Mouse (Mus musculus) lung, postnatal 25 days (tissue): ENCODE measurements around the gene Clec2d.
"Not testable (repeated sequence)": the region's sequence is repeated elsewhere in the genome, so short reads cannot be mapped to it uniquely, and the experiment has no call there.

Source experiments
- DNase-seq: peaks from one replicate; pipeline ENCODE4 v3.0.0; 2022; ENCODE audit warnings: low spot score

Gene Clec2d

GRCm38 (mm10) chr6:129187200-129187651, 6.8 kb downstream of the Clec2d start:
- DNase-seq, result no peak

- DNase-seq, result not testable (repeated sequence)
Measured at GRCm38 (mm10) chr6:129187816-129188215, 7.4 kb downstream of the Clec2d start.

GRCm38 (mm10) chr6:129193431-129193830, 13.0 kb downstream of the Clec2d start:
- DNase-seq, result no peak

- not testable (repeated sequence) for DNase-seq
Measured at GRCm38 (mm10) chr6:129200066-129200465, 19.7 kb downstream of the Clec2d start.

GRCm38 (mm10) chr6:129202306-129202705, 21.9 kb downstream of the Clec2d start:
- no peak for DNase-seq

GRCm38 (mm10) chr6:129204342-129204741, 23.9 kb downstream of the Clec2d start:
- DNase-seq, result no peak

- no peak for DNase-seq
Measured at GRCm38 (mm10) chr6:129204838-129205237, 24.4 kb downstream of the Clec2d start.

GRCm38 (mm10) chr6:129208891-129209519, 28.6 kb downstream of the Clec2d start:
- no peak for DNase-seq

- no peak for DNase-seq
Measured at GRCm38 (mm10) chr6:129209785-129210446, 29.5 kb downstream of the Clec2d start.

- DNase-seq, result no peak
Measured at GRCm38 (mm10) chr6:129210447-129210790, 30.0 kb downstream of the Clec2d start.

GRCm38 (mm10) chr6:129212421-129213195, 32.2 kb downstream of the Clec2d start:
- no peak for DNase-seq

GRCm38 (mm10) chr6:129213497-129213896, 33.1 kb downstream of the Clec2d start:
- no peak for DNase-seq

GRCm38 (mm10) chr6:129214263-129214662, 33.8 kb downstream of the Clec2d start:
- no peak for DNase-seq

GRCm38 (mm10) chr6:129215053-129215452, 34.6 kb downstream of the Clec2d start:
- DNase-seq, result peak; percentile 35

GRCm38 (mm10) chr6:129215886-129216637, 35.6 kb downstream of the Clec2d start:
- DNase-seq, result peak; percentile 78

GRCm38 (mm10) chr6:129216721-129217230, 36.4 kb downstream of the Clec2d start:
- DNase-seq, result no peak

GRCm38 (mm10) chr6:129218191-129218696, 37.8 kb downstream of the Clec2d start:
- DNase-seq, result no peak

- peak; percentile 64 for DNase-seq
Measured at GRCm38 (mm10) chr6:129219897-129220517, 39.6 kb downstream of the Clec2d start.

- DNase-seq, result no peak
Measured at GRCm38 (mm10) chr6:129221053-129221452, 40.6 kb downstream of the Clec2d start.

GRCm38 (mm10) chr6:129222188-129222800, 41.9 kb downstream of the Clec2d start:
- DNase-seq, result peak; percentile 64

GRCm38 (mm10) chr6:129223611-129224010, 43.2 kb downstream of the Clec2d start:
- DNase-seq, result no peak
